Mouse (Mus musculus) cerebellum, adult 2 months (tissue): ENCODE results near the gene Mss51.

ENCODE experiments used
- CTCF ChIP-seq: fragments of 200-500 bp; IDR thresholded peaks from 2 replicates; pipeline ENCODE4 v1.5.1; 2011; ENCODE audit warnings: low read depth, mild to moderate bottlenecking, control low read depth, low read length, moderate library complexity, borderline replicate concordance; ENCODE audit not compliant: insufficient read depth
- POLR2A ChIP-seq: fragments of 200-500 bp; IDR thresholded peaks from 2 replicates; pipeline ENCODE4 v1.6.1; 2011; ENCODE audit warnings: low read length, control low read depth, borderline replicate concordance; ENCODE audit not compliant: insufficient read depth

DNA sequence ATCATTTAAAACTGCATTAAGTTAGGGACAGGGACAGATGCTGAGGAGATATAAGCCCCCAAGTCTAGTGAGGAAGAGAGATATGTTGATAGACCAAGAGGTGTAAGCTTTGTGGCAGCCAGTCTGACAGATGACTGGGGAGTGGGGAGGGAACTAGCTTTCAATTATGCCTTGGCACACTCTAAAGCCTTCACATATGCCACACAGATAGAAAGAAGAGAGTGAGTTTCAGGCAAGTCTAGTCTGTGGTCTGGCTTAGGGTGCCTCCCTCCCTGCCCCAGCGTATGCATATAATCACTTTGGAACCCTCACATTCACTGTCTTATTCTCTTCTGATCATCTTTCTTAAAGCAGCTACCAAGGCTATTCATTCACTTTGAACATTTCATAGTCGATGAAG is 45.4 kb downstream of the Mss51 start:
- TF ChIP-seq CTCF (no peak), POLR2A (no peak)
